Mouse (Mus musculus) small intestine, adult 2 months (tissue): ENCODE results near the gene Gfod1.

Source experiments
- CTCF ChIP-seq: fragments of 200-500 bp; IDR thresholded peaks from 2 replicates; pipeline ENCODE4 v1.5.1; 2012; ENCODE audit warnings: low read depth, mild to moderate bottlenecking, control low read depth, inconsistent platforms, low read length, moderate library complexity, mixed read lengths; ENCODE audit not compliant: insufficient replicate concordance, insufficient read length; ENCODE audit errors: extremely low read depth
- POLR2A ChIP-seq: fragments of 200-500 bp; IDR thresholded peaks from 2 replicates; pipeline ENCODE4 v1.6.1; 2012; ENCODE audit warnings: low read depth, mild to moderate bottlenecking, control low read depth, inconsistent platforms, low read length, moderate library complexity

DNA sequence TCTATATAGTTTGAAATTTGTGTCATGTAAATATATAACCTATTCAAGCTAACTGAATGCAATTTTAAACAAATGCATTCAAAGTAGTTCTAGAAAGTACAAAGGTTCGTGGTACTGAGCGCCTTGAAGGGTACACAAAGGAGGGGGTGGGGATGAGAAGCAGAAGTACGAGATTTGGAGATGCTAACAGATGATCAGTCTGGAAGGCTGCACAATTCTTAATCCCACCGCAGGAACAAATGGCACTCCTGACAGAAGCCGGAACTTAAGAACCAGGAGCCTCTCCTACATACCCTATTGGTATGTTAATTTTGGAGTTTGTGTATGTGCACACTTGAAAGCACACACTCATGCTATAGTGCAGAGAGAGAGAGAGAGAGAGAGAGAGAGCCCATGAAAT lies 4.8 kb downstream of the Gfod1 start:
- TF ChIP-seq CTCF (no peak), POLR2A (no peak)
